Mouse (Mus musculus) frontal cortex, postnatal 10 days (tissue): Measurements from ENCODE around the gene Maml3.

ENCODE experiments used
- DNase-seq, 2 experiments: peaks; one replicate each; pipeline ENCODE4 v3.0.0; 2022; ENCODE audit warnings: low spot score in 2 of 2, mixed read lengths in 1 of 2

The Maml3 gene

DNA sequence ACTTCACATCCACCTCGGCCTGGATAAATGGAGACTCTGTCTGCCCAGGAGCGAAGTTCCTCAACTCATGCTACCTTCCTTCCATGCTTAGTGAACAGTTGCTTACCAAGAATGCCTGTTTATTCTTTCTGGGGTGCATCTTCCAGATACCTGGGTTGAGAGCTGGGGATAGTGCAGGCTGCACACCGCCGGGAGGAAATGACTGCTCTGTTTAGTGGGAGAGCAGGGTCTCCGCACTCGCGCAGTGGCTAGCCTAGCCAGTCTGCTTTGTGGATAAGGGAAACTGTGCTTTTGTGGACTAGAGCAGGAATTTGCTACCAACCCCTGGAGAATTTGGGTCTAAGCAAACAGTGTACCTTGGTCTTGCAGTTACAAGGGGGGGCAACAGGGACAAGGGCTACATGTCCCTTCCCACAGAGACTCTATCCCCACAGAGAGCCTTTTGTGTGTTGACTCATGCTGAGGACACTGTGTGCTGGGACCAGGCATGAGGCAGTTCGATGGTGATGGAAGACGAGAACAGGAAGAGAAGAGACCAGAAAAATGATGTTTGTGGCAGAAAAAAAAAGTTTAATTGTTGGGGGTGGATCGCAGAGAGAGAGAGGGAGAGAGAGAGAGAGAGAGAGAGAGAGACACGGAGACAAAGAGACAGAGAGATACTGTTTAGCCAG, 442.9 kb downstream of the Maml3 start:
- no peak for DNase-seq

- DNase-seq = no peak
Measured at GRCm38 (mm10) chr3:51661376-51661775, 443.5 kb downstream of the Maml3 start.

DNA sequence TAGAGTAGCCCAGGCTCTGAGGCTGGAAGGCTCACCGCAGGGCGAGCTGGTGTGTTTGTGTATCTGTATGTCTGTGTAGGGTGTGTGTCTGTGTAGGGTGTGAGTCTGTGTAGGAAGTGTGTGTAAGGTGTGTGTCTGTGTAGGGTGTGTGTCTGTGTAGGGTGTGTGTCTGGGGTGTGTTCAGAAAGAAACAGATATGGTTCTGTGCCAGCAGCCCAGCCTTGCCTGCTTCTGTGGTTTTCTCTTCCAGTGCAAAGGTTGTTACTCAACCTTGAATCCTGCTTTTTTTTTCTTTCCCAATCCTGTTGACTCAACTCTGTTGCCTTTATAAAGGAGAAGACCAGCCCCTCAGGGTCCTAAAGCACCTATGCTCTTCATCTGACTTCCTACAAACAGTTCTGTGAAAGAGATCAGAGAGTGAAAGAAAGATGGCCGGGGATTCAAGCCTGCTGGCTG, 444.0 kb downstream of the Maml3 start:
- no peak for DNase-seq

DNA sequence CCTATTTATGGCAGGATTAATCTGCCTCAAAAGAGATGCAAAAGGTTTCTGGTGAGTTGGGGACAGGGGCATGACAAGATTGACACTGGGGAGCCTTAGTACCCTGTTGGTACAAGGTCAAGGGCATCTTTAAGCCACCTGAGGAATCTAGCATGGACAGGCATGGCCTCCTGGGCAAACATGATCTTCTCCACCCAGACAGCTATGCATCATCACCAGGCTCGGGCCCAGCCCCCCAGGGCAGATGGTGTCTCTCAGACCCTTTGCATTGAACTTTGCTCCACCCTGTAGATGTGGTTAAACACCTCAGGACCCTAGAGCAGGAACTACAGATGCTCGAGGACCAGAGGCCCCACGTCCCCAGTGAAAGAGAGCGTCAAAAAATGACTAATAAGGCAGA, 444.8 kb downstream of the Maml3 start, which contains the start of gene Mgst2:
Mgst2 (plus strand) TSS at position 301 of the 400 bp plus-strand sequence.
- no peak for DNase-seq

DNA sequence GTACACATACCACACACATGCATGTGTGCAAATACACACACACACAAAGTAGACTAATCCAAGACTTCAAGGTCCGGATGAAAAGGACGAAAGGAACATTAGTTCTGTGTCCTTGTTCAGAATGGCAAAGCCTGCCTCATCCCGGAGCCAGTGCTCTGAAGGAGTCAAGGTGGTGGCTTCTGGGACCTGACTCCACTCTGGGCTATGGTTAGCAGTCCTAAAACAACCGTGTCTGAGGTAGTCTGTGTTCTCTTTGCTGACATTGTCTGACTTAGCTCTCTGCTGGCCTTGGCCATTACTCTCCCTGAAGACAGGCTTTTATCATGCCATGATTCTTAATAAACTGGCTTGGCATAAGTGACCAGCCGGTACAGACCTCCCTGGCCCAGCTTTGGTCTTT, 445.5 kb downstream of the Maml3 start:
- no peak for DNase-seq

GRCm38 (mm10) chr3:51654303-51655055, 450.4 kb downstream of the Maml3 start:
- DNase-seq = no peak

DNA sequence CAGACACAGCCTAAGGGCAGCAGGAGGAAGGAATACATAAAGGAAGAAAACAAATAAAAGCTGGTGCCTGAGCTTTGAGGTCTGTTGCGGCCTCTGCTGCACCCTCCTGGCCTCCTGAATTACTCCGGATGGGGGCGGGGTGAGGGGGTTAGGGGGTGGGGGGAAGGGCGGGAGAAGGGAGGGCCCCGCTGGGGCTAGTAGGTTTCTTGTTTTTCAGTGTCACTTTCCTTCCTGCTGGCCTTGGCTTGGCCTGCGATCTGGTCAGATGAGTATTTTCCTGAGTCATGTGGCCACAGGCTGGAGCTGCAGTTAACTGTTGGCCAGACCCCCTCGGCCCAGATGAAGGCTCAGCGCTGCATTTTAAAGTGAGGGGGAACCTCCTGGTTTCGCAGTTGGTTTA, 452.2 kb downstream of the Maml3 start:
- DNase-seq = peak in 1 of 2 experiments; percentile 8

DNA sequence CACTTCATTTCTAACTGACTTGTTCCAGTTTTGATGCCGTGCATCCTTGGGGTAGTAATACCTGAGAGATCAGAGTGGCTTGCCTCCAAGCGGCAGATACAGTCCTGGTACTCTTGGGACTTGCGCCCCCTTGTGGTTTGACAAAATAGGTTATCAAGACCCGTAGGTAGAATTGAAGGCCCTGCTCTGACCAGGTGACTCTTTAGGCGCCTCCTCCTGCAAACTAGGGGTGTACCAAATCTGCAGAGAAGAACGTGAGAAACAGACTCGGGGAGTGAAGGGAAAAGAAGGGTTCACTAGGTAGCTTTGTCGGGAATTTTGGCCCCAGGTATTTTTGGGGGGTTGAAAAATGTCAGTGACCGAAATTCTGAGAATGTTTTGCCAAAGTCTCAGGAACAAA, 452.6 kb downstream of the Maml3 start:
- peak; percentile 33 to 70 for DNase-seq

DNA sequence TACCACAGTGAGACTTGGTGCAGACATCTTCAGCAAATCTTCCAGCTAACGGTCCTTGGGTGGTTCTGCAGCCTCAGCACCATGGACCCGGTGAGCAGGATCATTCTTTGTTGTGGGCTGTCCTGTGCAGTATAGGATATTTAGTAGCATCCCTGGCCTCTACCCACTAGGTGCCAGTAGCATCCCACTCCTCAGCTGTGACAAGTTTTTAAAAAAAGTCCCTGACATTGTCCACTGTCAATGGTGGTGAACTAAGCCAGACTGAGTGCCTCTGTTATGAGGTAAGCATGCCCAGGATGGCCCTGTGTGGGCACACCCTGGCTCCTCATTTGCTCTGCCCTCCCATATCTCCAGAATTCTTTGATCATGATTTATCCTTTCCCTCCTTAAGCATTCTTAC, 453.7 kb downstream of the Maml3 start:
- peak in 1 of 2 experiments; percentile 12 for DNase-seq

- DNase-seq = no peak
Measured at GRCm38 (mm10) chr3:51649986-51650385, 454.9 kb downstream of the Maml3 start.

DNA sequence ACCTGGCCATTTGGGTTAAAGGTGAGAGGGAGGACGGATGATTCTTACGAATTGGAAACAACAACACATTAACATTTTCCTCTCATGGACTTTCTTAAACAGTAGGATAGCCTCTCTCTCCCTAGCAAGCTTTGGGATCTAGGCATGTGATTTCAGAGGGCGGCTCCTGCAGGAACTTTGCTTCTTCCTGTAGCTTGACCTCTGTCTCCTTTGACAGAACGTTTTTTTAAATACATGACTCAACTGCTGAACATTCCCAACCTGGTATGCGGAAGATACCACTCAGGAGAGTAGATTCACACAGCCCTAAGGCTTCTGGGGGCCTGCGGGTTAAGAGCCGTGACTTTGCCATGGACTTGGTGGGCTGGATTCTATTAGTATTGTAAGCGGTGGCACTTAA, 455.4 kb downstream of the Maml3 start:
- no peak for DNase-seq

- peak; percentile 76 to 77 for DNase-seq
Measured at GRCm38 (mm10) chr3:51648037-51648664, 456.7 kb downstream of the Maml3 start.

- DNase-seq = no peak
Measured at GRCm38 (mm10) chr3:51647356-51647755, 457.5 kb downstream of the Maml3 start.

- no peak for DNase-seq
Measured at GRCm38 (mm10) chr3:51646301-51646700, 458.6 kb downstream of the Maml3 start.

GRCm38 (mm10) chr3:51645484-51645883, 459.4 kb downstream of the Maml3 start:
- no peak for DNase-seq

DNA sequence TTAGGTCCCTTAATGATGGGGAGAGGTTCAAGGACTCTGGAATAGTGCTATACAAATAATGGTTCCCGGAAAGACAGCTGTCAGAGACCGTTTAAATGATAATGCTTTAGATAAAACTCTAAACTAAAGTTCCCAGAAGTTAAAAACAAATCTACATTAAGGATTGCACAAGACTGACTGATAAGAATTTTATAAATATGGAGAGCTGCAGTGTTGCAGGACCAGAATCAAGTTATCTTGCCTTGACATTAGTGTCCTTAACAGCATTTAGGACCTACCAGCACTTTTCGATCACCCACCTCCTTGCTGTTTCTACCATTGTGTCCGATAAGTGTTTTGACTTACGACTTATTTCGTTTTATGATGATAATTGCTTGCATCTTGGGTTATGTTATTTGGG, 466.6 kb downstream of the Maml3 start:
- no peak for DNase-seq

GRCm38 (mm10) chr3:51637326-51637725, 467.6 kb downstream of the Maml3 start:
- DNase-seq = no peak

GRCm38 (mm10) chr3:51636700-51637099, 468.2 kb downstream of the Maml3 start:
- DNase-seq = no peak

DNA sequence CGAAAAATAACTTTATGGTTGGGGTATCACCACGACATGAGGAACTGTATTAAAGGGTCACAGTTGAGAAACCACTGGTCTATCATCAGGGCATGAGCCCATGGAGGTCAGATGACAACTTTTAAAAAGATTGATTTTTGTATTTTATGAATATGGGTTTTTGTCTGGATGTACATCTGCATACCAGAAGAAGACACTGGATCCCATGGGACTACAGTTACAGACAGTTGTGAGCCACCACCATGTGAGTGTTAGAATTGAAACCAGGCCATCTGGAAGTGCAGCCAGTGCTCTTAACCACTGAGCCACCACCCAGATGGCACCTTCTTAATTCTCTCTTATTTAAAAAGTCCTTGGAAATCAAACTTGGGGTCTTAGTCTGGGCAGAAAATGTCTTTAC, 468.9 kb downstream of the Maml3 start:
- no peak for DNase-seq
